Mouse (Mus musculus) lung, embryonic 14.5 days (tissue): ENCODE data around the gene Eml4. TPM values are rescaled to one million over a fixed set of nuclear protein-coding genes. Genes with fewer than 3 reads are reported as not detected.
A peak's percentile ranks its signal among the peaks of the same experiment; 100 is the strongest.

Experiments
- ATAC-seq: fragments of 200-750 bp; cut with Nextera tagmentation; 2 replicates; pipeline ENCODE4 v1.8.0; 2017; ENCODE audit warnings: mild to moderate bottlenecking, moderate TSS enrichment, moderate library complexity; ENCODE audit not compliant: insufficient read depth
- DNase-seq: peaks from one replicate; pipeline ENCODE4 v3.0.0-alpha.2; 2015
- H3K27ac ChIP-seq: fragments of 300-500 bp; sonication (generic); 2 replicates; pipeline ENCODE4 v1.5.1; 2014; ENCODE audit warnings: low read depth, mild to moderate bottlenecking, moderate library complexity
- H3K27me3 ChIP-seq: fragments of 300-500 bp; sonication (generic); 2 replicates; pipeline ENCODE4 v1.6.1; 2014; ENCODE audit warnings: low read length, control low read depth; ENCODE audit not compliant: insufficient read depth
- H3K36me3 ChIP-seq: fragments of 300-500 bp; sonication (generic); 2 replicates; pipeline ENCODE4 v1.6.1; 2014; ENCODE audit warnings: control low read depth; ENCODE audit not compliant: insufficient read depth
- H3K4me1 ChIP-seq: fragments of 300-500 bp; sonication (generic); 2 replicates; pipeline ENCODE4 v1.6.1; 2014; ENCODE audit warnings: antibody characterized with exemption, control low read depth; ENCODE audit not compliant: insufficient read depth
- H3K4me2 ChIP-seq: fragments of 300-500 bp; sonication (generic); 2 replicates; pipeline ENCODE4 v1.6.1; 2014; ENCODE audit warnings: mild to moderate bottlenecking
- H3K4me3 ChIP-seq: fragments of 300-500 bp; sonication (generic); 2 replicates; pipeline ENCODE4 v1.5.1; 2014; ENCODE audit warnings: low read depth, low read length
- H3K9ac ChIP-seq: fragments of 300-500 bp; sonication (generic); 2 replicates; pipeline ENCODE4 v1.6.1; 2014
- H3K9me3 ChIP-seq: fragments of 300-500 bp; sonication (generic); 2 replicates; pipeline ENCODE4 v1.6.1; 2016; ENCODE audit warnings: low read depth, low read length, control low read depth
- CTCF ChIP-seq: IDR thresholded peaks from 2 replicates; pipeline ENCODE4 v1.5.1; 2016; ENCODE audit warnings: antibody characterized with exemption, low read depth
- WGBS: fragments of 180-500 bp; shearing (Covaris S2); extraction: QIAGEN DNeasy Blood & Tissue Kit; methylation state at CpG from one replicate; pipeline ENCODE4 v1.1.7; 2014; 5-methylcytosine and 5-hydroxymethylcytosine counted together
- polyA plus RNA-seq: library from polyadenylated mRNA; unstranded; fragments of >200 nt; fragmentation: Nextera tagmentation; extraction: Ambion mirVana; gene quantifications from 2 replicates; pipeline ENCODE4 v1.2.1, GENCODE M21; 2014

The Eml4 gene
- polyA plus RNA-seq = 51.4 and 55.3 TPM in 2 replicates

- peak within 1 kb of the TSS; percentile 92 for H3K9ac ChIP-seq
- peak within 1 kb of the TSS; percentile 89 for H3K4me3 ChIP-seq
- ATAC-seq (peak; percentile 93), DNase-seq (peak; percentile 96)
- WGBS = 1% methylated on average over 55 of the region's 62 CpGs
- H3K4me2 ChIP-seq = peak within 1 kb of the TSS; percentile 71
- H3K27ac ChIP-seq = peak within 1 kb of the TSS; percentile 90
- TF ChIP-seq CTCF = peak; percentile 60
- no peaks in the 10 kb centered on the region; the same call in 1 of the 2 replicates for H3K9me3 ChIP-seq
- peaks cover 18% of the 10 kb centered on the region for H3K4me1 ChIP-seq
- no peaks in the 10 kb centered on the region for H3K27me3 ChIP-seq
- H3K36me3 ChIP-seq = no peaks in the 10 kb centered on the region
These were observed at the start of gene Eml4 for GRCm38 (mm10) chr17:83350379-83351091. Eml4 (plus strand) TSS chr17:83350931.

- 69% methylated on average over 5 of the region's 5 CpGs for WGBS
- Histone ChIP-seq H3K27ac (no peak overlapping the region), H3K9ac (no peak overlapping the region), H3K27me3 (no peaks in the 10 kb centered on the region), H3K4me2 (no peak overlapping the region), H3K9me3 (no peaks in the 10 kb centered on the region), H3K4me3 (no peak overlapping the region), H3K4me1 (no peaks in the 10 kb centered on the region), H3K36me3 (no peaks in the 10 kb centered on the region)
- no peak for TF ChIP-seq CTCF
- DNase-seq = no peak
- no peak for ATAC-seq
These were observed 49.3 kb upstream of the Eml4 start for GRCm38 (mm10) chr17:83301433-83301832.

GRCm38 (mm10) chr17:83304089-83304822, 46.5 kb upstream of the Eml4 start:
- Histone ChIP-seq H3K4me2 (no peak overlapping the region), H3K9ac (no peak overlapping the region), H3K36me3 (no peaks in the 10 kb centered on the region), H3K27ac (no peak overlapping the region), H3K9me3 (no peaks in the 10 kb centered on the region), H3K27me3 (no peaks in the 10 kb centered on the region), H3K4me1 (peaks cover 4% of the 10 kb centered on the region; the same call in 1 of the 2 replicates), H3K4me3 (no peak overlapping the region)
- WGBS = 71% methylated on average over 7 of the region's 7 CpGs
- DNase-seq (no peak), ATAC-seq (no peak)
- no peak for TF ChIP-seq CTCF

GRCm38 (mm10) chr17:83306964-83307640, 43.6 kb upstream of the Eml4 start:
- DNase-seq (no peak), ATAC-seq (no peak)
- Histone ChIP-seq H3K27me3 (no peaks in the 10 kb centered on the region), H3K4me1 (peaks cover 12% of the 10 kb centered on the region), H3K9ac (no peak overlapping the region), H3K9me3 (no peaks in the 10 kb centered on the region), H3K36me3 (no peaks in the 10 kb centered on the region), H3K4me2 (no peak overlapping the region), H3K4me3 (no peak overlapping the region), H3K27ac (no peak overlapping the region)
- 58% methylated on average over 12 of the region's 12 CpGs for WGBS
- no peak for TF ChIP-seq CTCF

GRCm38 (mm10) chr17:83307641-83308296, 43.0 kb upstream of the Eml4 start:
- peaks cover 18% of the 10 kb centered on the region for H3K4me1 ChIP-seq
- no peaks in the 10 kb centered on the region for H3K27me3 ChIP-seq
- no peak overlapping the region for H3K9ac ChIP-seq
- H3K4me3 ChIP-seq = no peak overlapping the region
- no peaks in the 10 kb centered on the region for H3K9me3 ChIP-seq
- H3K27ac ChIP-seq = no peak overlapping the region
- H3K36me3 ChIP-seq = no peaks in the 10 kb centered on the region
- ATAC-seq (no peak), DNase-seq (no peak)
- H3K4me2 ChIP-seq = no peak overlapping the region
- no peak for TF ChIP-seq CTCF
- 71% methylated on average over 11 of the region's 11 CpGs for WGBS

GRCm38 (mm10) chr17:83308451-83308850, 42.3 kb upstream of the Eml4 start:
- DNase-seq (no peak), ATAC-seq (no peak)
- Histone ChIP-seq H3K4me1 (peaks cover 24% of the 10 kb centered on the region), H3K9ac (no peak overlapping the region), H3K27me3 (no peaks in the 10 kb centered on the region), H3K4me3 (no peak overlapping the region), H3K4me2 (no peak overlapping the region), H3K9me3 (no peaks in the 10 kb centered on the region), H3K36me3 (no peaks in the 10 kb centered on the region), H3K27ac (no peak overlapping the region)
- no peak for TF ChIP-seq CTCF
- 49% methylated on average over 4 of the region's 4 CpGs for WGBS

GRCm38 (mm10) chr17:83309243-83309642, 41.5 kb upstream of the Eml4 start:
- Histone ChIP-seq H3K4me2 (no peak overlapping the region), H3K27ac (no peak overlapping the region), H3K4me1 (peaks cover 25% of the 10 kb centered on the region), H3K4me3 (no peak overlapping the region), H3K27me3 (no peaks in the 10 kb centered on the region), H3K9me3 (no peaks in the 10 kb centered on the region), H3K9ac (no peak overlapping the region), H3K36me3 (no peaks in the 10 kb centered on the region)
- TF ChIP-seq CTCF = no peak
- WGBS = 16% methylated on average over 1 of the region's 1 CpGs
- peak; percentile 40 for DNase-seq
- ATAC-seq = no peak
